Mouse (Mus musculus) cerebellum, adult 9-11 months (tissue): ENCODE data around the gene Olfr384.
"Not testable (repeated sequence)": the region's sequence is repeated elsewhere in the genome, so short reads cannot be mapped to it uniquely, and the experiment has no call there.

Experiments used
- DNase-seq: peaks from one replicate; pipeline ENCODE4 v3.0.0; 2022

Olfr384 gene

DNA sequence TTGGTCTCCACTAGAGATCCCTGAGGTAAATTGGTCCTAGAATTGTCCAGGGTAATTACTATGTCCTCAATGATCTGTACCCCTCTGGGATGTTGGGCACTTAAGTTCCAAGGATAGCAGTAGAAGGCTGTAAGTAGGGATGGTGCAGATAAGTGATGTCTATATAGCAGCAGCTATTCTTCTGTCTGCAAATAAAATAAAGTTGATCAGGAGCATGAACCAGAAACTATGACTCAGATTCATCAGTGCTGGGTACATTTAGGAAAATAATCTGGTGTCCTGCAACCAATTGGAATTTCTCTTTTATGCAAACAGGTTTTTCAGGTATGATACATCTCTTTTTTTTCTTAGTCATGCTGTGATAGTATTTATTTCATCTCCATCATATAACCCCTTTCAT, at the start of gene Olfr384:
Gene Olfr384 (plus strand): TSS at position 301 of the 400 bp plus-strand sequence.
- DNase-seq, result no peak

DNA sequence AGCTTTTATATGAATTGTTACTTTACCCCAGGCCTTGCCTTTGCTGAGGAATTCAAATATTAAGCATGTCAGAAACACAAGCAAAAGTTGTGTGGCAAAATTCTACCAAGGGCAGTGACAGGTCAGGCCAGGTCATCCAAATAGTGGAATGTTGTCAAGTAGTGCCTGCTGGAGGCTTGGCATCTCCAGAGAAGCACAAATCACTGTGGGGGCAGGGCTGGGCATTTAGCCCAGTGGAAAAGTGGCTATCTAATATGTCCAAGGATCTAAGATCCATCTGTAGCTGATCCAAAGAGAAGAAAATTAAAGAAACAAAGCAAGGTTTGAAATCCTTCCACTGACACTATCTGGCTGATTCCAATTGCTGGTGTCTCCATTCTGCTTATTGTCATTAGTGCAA, 18.5 kb upstream of the Olfr384 start:
- no peak for DNase-seq

DNA sequence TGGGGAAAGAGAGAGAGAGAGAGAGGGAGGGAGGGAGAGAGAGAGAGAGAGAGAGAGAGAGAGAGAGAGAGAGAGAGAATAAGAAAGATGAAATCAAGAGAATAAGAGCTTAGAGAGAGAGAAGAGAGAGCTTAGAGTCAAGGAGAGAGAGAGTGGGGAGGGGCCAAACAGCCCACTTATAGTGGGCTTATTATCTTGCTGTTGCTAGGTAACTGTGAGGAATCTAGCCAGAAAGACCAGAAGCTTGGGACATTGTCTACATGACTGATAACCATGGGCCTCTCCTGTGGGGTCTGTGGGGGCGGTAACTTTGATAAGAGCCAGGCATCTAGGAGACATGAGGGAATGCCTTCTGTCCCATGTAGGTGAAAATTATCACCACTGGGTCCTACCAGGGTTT, 15.2 kb upstream of the Olfr384 start:
- DNase-seq, result not testable (repeated sequence)

DNA sequence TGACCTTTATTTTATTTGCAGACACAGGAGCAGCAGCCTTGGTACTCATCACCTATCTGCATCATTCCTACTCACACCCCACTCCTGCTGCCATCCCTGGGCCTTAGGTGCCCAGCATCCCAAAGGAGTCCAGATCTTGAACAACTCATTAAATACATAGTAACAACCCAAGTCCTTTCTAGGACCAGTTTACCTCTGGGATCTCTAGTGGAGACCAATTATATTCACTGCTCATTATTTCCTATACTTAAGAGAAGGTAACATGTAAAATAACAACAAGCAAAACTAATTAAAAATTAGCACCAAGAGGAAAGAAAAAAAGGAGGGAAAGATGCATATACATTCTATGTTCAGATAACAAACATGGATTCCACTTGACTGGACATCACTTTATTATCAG, 5.5 kb upstream of the Olfr384 start, which contains the start of gene Olfr385:
Gene Olfr385 (minus strand): TSS at position 101 of the 400 bp plus-strand sequence.
- no peak for DNase-seq
